Mouse (Mus musculus): ENCODE measurements around the gene Acnat2. TPM values are rescaled to one million over a fixed set of nuclear protein-coding genes. Genes with fewer than 3 reads are reported as not detected.
"Not testable (repeated sequence)": the region's sequence is repeated elsewhere in the genome, so short reads cannot be mapped to it uniquely, and the experiment has no call there.

Acnat2 gene
- total RNA-seq (2022): not detected

- DNase-seq (ENCODE audit: low spot score in 2 of 2): not testable (repeated sequence)
Observed at GRCm38 (mm10) chr4:49407957-49408356, at the start of gene Acnat2. Gene Acnat2, minus strand, starts transcription at chr4:49408151.

DNA sequence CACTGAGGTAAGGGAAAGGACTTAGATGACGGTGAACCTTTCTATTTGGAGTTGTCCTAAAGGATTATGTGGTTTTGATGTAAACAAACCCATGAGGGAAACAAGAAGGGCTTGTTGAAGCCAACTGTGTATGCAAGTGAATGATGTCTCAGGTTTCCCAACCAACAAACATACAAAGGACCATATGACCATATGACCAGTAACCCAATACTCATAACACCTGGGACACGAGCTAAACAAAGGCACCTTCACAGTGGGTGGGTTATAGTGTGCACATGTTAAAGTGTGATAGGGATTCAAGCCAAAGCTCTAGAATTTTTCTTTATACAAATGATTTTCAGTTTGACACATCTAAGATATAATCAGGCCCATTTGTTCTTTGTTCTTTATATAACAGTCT, 48.2 kb upstream of the Acnat2 start:
- DNase-seq (ENCODE audit: low spot score in 2 of 2): no peak

DNA sequence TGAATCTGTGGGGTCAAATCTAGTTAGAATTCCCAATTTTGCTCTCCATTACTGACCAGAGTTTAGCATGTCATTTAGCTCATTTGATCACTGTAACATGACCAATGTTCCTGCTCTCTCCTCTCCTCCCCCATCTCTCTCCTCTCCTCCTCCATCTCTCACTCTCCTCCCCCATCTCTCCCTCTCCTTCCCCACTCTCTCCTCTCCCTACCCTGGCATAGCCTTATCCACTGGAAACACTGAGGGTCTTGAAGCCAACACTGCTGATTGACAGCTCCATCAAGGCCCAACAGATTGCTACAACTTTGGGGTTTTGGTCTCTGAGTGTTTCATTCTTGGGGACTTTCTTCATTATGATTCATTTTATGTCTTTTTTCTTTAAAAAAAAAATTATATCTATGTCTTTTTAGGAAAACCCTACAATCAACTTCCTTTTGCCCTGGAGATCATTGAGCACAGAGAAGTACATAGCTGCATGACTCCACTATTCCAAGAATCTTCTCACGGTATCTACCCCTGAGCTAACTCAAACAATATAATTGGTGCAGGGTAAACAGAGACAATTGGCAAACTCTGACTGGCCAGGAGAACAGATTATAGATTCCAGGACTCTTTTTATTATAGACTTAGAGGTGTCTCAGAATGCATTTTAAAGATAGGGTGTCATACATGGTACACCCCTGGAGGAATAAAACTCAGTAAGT, 44.0 kb upstream of the Acnat2 start:
- DNase-seq (ENCODE audit: low spot score in 2 of 2): no peak

- not testable (repeated sequence) for DNase-seq (ENCODE audit: low spot score in 2 of 2)
Observed at GRCm38 (mm10) chr4:49451133-49451847, 43.3 kb upstream of the Acnat2 start.

DNA sequence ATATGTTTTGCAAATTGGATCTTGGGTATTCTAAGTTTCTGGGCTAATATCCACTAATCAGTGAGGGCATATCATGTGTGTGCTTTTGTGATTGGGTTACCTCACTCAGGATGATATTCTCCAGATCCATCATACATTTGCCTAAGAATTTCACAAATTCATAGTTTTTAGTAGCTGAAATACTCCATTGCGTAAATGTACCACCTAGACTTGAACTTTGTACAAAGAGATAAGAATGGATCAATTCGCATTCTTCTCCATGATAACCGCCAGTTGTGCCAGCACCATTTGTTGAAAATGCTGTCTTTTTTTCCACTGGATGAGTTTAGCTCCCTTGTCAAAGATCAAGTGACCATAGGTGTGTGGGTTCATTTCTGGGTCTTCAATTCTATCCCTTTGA, 29.0 kb upstream of the Acnat2 start:
- DNase-seq (ENCODE audit: low spot score in 2 of 2): not testable (repeated sequence)

GRCm38 (mm10) chr4:49410151-49410550, 2.2 kb upstream of the Acnat2 start:
- DNase-seq (ENCODE audit: low spot score in 2 of 2): not testable (repeated sequence)

GRCm38 (mm10) chr4:49386873-49387272, 21.1 kb downstream of the Acnat2 start:
- no peak for DNase-seq (ENCODE audit: low spot score in 2 of 2)

DNA sequence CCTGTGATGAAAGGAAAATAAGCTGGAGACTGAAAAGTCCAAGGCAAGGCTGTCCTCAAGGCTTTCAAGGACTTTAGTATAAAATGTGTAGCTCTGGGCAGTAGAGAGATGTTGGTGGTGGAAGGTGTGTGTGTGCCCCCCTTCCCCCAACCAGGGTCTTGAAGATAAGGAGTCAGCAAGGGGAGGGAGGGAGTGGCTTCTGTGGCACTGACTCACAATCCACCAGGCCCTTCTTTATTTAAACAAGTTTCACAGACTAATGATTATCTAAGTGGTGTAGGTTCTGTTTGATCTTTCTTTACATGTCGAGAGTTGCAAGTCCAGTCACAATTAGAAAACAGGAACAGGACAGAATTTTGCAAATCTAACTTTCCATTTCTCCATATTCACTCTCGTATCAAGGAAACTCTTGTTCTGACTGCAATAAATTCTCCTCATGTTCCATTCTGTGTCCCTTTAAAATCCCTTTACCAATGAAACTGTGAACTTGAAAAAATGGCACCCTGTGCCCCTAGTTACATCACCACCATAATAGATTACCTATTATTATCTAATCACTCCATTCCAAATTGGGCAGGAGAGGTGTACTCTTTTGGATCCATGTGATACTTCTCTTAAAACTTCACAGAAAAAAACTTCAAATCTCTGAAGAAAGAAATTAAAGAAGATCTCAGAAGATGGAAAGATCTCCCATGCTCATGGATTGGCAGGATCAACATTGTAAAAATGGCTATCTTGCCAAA, 24.2 kb downstream of the Acnat2 start:
- not testable (repeated sequence) for DNase-seq (ENCODE audit: low spot score in 2 of 2)

GRCm38 (mm10) chr4:49368046-49368445, 39.9 kb downstream of the Acnat2 start:
- DNase-seq (ENCODE audit: low spot score in 2 of 2): not testable (repeated sequence)

DNA sequence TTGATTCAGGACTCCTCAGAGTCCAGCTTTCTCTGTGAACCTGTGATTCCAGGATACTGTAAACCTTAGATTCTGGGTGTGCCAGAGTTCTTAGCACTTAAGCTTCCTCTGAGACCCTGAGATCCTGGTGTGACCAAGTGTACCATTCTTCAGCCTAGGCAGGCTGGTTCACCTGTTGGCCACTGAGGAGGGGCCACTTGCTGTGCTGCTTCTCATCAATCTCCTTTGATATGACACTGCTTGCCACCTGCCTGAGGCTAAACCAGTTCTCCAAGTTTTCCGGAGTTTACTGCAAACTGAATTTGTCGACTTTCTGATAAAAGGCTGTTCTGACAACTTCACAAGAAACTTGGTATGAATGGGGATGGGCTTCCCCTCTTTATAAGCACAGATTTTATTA, 50.9 kb downstream of the Acnat2 start:
- no peak for DNase-seq (ENCODE audit: low spot score in 2 of 2)

GRCm38 (mm10) chr4:49350470-49350869, 57.5 kb downstream of the Acnat2 start:
- DNase-seq (ENCODE audit: low spot score in 2 of 2): no peak

DNA sequence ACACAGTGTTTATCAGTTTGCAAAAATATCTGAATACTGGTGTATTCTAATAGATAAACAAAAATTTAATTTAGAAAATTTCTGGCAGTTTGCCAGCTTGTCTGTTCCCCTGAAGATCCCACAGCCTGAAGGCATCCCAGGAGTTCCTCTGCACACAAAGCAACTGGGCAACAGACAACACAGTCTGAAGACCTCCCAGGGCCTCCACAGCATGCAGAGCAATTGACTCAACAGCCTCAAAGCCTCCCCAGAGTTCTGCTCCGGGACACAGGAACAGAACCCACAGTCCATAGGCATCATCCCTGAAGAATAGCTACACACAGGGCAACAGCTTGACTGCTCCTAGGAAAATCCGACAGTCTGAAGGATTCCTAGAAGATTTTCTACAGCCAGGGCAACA, 59.3 kb downstream of the Acnat2 start:
- DNase-seq (ENCODE audit: low spot score in 2 of 2): no peak

DNA sequence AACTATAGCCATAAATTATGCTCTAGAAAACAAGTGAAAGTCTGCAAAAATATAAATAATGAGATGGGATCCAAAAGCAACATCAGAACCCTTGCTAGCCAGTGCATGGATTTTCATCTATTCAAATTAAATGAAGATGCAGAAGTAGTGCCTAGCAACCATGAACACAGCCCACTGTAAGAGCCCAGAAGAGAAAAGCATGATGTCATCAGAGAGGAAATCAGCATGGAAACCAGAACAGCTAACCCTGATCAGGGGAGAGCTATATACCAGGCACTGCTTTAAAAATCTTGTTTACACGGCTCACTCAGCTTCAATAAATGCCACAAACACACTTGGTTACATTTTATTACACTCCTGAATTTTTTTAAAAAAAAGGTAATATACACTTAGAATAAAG, 60.0 kb downstream of the Acnat2 start:
- not testable (repeated sequence) for DNase-seq (ENCODE audit: low spot score in 2 of 2)

- DNase-seq (ENCODE audit: low spot score in 2 of 2): not testable (repeated sequence)
Observed at GRCm38 (mm10) chr4:49340091-49340490, 67.9 kb downstream of the Acnat2 start.

- not testable (repeated sequence) for DNase-seq (ENCODE audit: low spot score in 2 of 2)
Observed at GRCm38 (mm10) chr4:49337949-49338348, 70.0 kb downstream of the Acnat2 start.

Other genes starting within 250 kb of the Acnat2 start
- not detected for gene Acnat1, start 65.8 kb upstream of the Acnat2 start, total RNA-seq (2022)
- under 1 TPM in 1 of 4 experiments, not detected in 3; 0.24 TPM for gene Baat, start 98.4 kb upstream of the Acnat2 start, total RNA-seq (2022)
- gene Mrpl50, start 112.9 kb upstream of the Acnat2 start, total RNA-seq (2022): 10 to 100 TPM; 27.9 to 31.9 (median 31.3) TPM
- gene Zfp189, start 113.0 kb upstream of the Acnat2 start, total RNA-seq (2022): 1 to 10 TPM; 2.8 to 4.0 (median 3.2) TPM
- gene Aldob, start 141.4 kb upstream of the Acnat2 start, total RNA-seq (2022): 1 to 10 TPM in 1 of 4 experiments, not detected in 3; 1.4 TPM
- gene Tmem246, start 189.7 kb upstream of the Acnat2 start, total RNA-seq (2022): 10 to 100 TPM; 27.0 to 35.1 (median 31.5) TPM
- gene Rnf20, start 223.9 kb upstream of the Acnat2 start, total RNA-seq (2022): 10 to 100 TPM; 23.0 to 36.2 (median 30.3) TPM